Comparison of ENCODE assay signal across 8 mouse cellular contexts in genomic region chr17:79975997-79976443, GRCm38 (mm10).
DNase-seq lines count a peak whose midpoint lies in the region; ATAC-seq and TF ChIP-seq lines count a peak whose summit lies in the region.

No protein-coding gene starts in this region.

- no peaks in the 10 kb centered on the region for H3K9me3 ChIP-seq in heart, embryonic 13.5 days
- no peaks in the 10 kb centered on the region for H3K9me3 ChIP-seq in ES-E14 (ENCODE audit: control insufficient read depth, insufficient read depth, low read depth, low read length)
- H3K9me3 ChIP-seq in forebrain, embryonic 12.5 days, result no peaks in the 10 kb centered on the region

- H3K4me2 ChIP-seq in heart, embryonic 13.5 days, result peak overlapping the region; percentile 65
- H3K4me2 ChIP-seq in forebrain, embryonic 12.5 days, result peak overlapping the region; percentile 46

- intact Hi-C loops in gastrocnemius, postnatal 14 days (cut with DNase I; ENCODE audit: low total_unique reads), result no loop called here

- no peak for DNase-seq in heart, adult 9 months (ENCODE audit: low spot score in 2 of 2)
- no peak for DNase-seq in ES-E14 (ENCODE audit: low read depth, low spot score)
- peak; percentile 65 for DNase-seq in liver, adult 2 months (ENCODE audit: extremely low read depth, low read depth, low spot score)
- DNase-seq in retina, embryonic 14.5 days (ENCODE audit: low spot score), result peak; percentile 44
- no peak for DNase-seq in gastrocnemius, postnatal 14 days
- no peak for DNase-seq in lung, adult 18-20 months

- no peaks in the 10 kb centered on the region for H3K36me3 ChIP-seq in heart, embryonic 13.5 days
- H3K36me3 ChIP-seq in ES-E14 (ENCODE audit: control insufficient read depth, insufficient read depth, low read length, poor library complexity, severe bottlenecking), result no peaks in the 10 kb centered on the region
- no peaks in the 10 kb centered on the region for H3K36me3 ChIP-seq in forebrain, embryonic 12.5 days (replicated peaks)
- no peaks in the 10 kb centered on the region for H3K36me3 ChIP-seq in liver, adult 2 months (ENCODE audit: control insufficient read depth, insufficient read depth, low read length)

- H3K9ac ChIP-seq in heart, embryonic 13.5 days, result no peak overlapping the region
- H3K9ac ChIP-seq in ES-E14 (ENCODE audit: insufficient read depth, low read depth, low read length, poor library complexity, severe bottlenecking), result no peak overlapping the region
- no peak overlapping the region for H3K9ac ChIP-seq in forebrain, embryonic 12.5 days
- H3K9ac ChIP-seq in liver, adult 2 months (ENCODE audit: low read depth, low read length), result no peak overlapping the region

- H3K79me2 ChIP-seq in liver, adult 2 months (ENCODE audit: control insufficient read depth, insufficient read depth, low read length), result no peaks in the 10 kb centered on the region

- 29% methylated on average over 11 of the region's 11 CpGs for WGBS in heart, embryonic 13.5 days
- 29% methylated on average over 11 of the region's 11 CpGs for WGBS in forebrain, embryonic 12.5 days
- 23% methylated on average over 11 of the region's 11 CpGs for WGBS in liver, adult 2 months

- H3K4me3 ChIP-seq in heart, embryonic 13.5 days, result peak overlapping the region; percentile 27
- peak overlapping the region; percentile 15 to 25; a peak in 3 of 4 replicates for H3K4me3 ChIP-seq in ES-E14 (ENCODE audit: insufficient read depth in 1 of 2, low read depth in 1 of 2, low read length in 2 of 2, poor library complexity in 1 of 2, severe bottlenecking in 1 of 2)
- peak overlapping the region; percentile 19 for H3K4me3 ChIP-seq in forebrain, embryonic 12.5 days (replicated peaks)
- H3K4me3 ChIP-seq in liver, adult 2 months (ENCODE audit: insufficient read depth, low read depth, low read length), result peak overlapping the region; percentile 33

- peaks cover 21% of the 10 kb centered on the region for H3K4me1 ChIP-seq in heart, embryonic 13.5 days
- H3K4me1 ChIP-seq in ES-E14 (ENCODE audit: control insufficient read depth in 2 of 2, insufficient read depth in 2 of 2, low read length in 2 of 2, poor library complexity in 1 of 2), result peaks cover 14 to 25% of the 10 kb centered on the region in 2 experiments
- H3K4me1 ChIP-seq in forebrain, embryonic 12.5 days, result peaks cover 14% of the 10 kb centered on the region
- H3K4me1 ChIP-seq in liver, adult 2 months (ENCODE audit: control insufficient read depth, insufficient read depth, low read length), result peaks cover 2% of the 10 kb centered on the region

- no peak for TF ChIP-seq POLR2A in liver, adult 2 months (IDR thresholded peaks at IDR 0.05; ENCODE audit: extremely low read depth, insufficient read depth, low read length)

- H3K27ac ChIP-seq in heart, embryonic 13.5 days (replicated peaks), result no peak overlapping the region
- H3K27ac ChIP-seq in ES-E14 (ENCODE audit: insufficient read depth, low read depth, low read length, poor library complexity, severe bottlenecking), result no peak overlapping the region
- no peak overlapping the region for H3K27ac ChIP-seq in forebrain, embryonic 12.5 days
- H3K27ac ChIP-seq in liver, adult 2 months (replicated peaks; ENCODE audit: insufficient read depth, low read depth, low read length), result no peak overlapping the region

- in situ Hi-C loops in ES-E14 (cut with MboI; ENCODE audit: low sequenced_read_pairs in 2 of 2, unreplicated experiment in 2 of 2), result no loop called here

- TF ChIP-seq CTCF in liver, adult 2 months (IDR thresholded peaks at IDR 0.05; ENCODE audit: low read depth, low read length), result no peak

- ATAC-seq in heart, embryonic 13.5 days (ENCODE audit: extremely low read depth, insufficient number of reproducible peaks, low FRiP score, low TSS enrichment), result no peak
- peak; percentile 89 for ATAC-seq in forebrain, embryonic 12.5 days (ENCODE audit: low FRiP score)

- H3K27me3 ChIP-seq in heart, embryonic 13.5 days (replicated peaks), result 0 out of 2 replicates have a peak, but pooled peaks cover 2% of the 10 kb centered on the region
- H3K27me3 ChIP-seq in forebrain, embryonic 12.5 days, result 0 out of 2 replicates have a peak, but pooled peaks cover 3% of the 10 kb centered on the region
- no peaks in the 10 kb centered on the region for H3K27me3 ChIP-seq in liver, adult 2 months (ENCODE audit: control insufficient read depth, insufficient read depth, low read length)

TF ChIP-seq in ES-E14, 5 proteins besides CTCF, POLR2A, EP300 and RAD21:
- no peak for TF ChIP-seq HCFC1 (IDR thresholded peaks at IDR 0.05; ENCODE audit: borderline replicate concordance, insufficient read depth, low read length)
- TF ChIP-seq MAFK (IDR thresholded peaks at IDR 0.05; ENCODE audit: insufficient read depth, low read depth, low read length), result no peak
- TF ChIP-seq ZNF384 (IDR thresholded peaks at IDR 0.05; ENCODE audit: low read depth, low read length), result no peak
- no peak for TF ChIP-seq ZC3H11A (IDR thresholded peaks at IDR 0.05; ENCODE audit: borderline replicate concordance, low read depth, low read length)
- no peak for TF ChIP-seq CHD2 (IDR thresholded peaks at IDR 0.05; ENCODE audit: low read depth, low read length)

Comparison
In these comparisons a context has a peak if more than half of its experiments do, and no peak if none do; other contexts are left out.
1. DNase-seq: peak in liver, adult 2 months (single experiment) and retina, embryonic 14.5 days (single experiment); none in heart, adult 9 months (0 of 2), ES-E14 (single experiment), gastrocnemius, postnatal 14 days (single experiment) and lung, adult 18-20 months (0 of 2).
2. Peak in every context shown above with its lines, with median percentiles within 50 percentile points of each other: H3K4me3 ChIP-seq.